Mouse (Mus musculus): ENCODE results near the gene Nme2. TPM values are rescaled to one million over a fixed set of nuclear protein-coding genes. Genes with fewer than 3 reads are reported as not detected.

The Nme2 gene
- polyA plus RNA-seq (2015; fragmentation: Nextera tagmentation; extraction: Ambion mirVana) = 250 and 276 TPM in 2 replicates

- peak within 1 kb of the TSS; percentile 90 for H3K4me2 ChIP-seq (ENCODE audit: low read depth, low read length)
- H3K9ac ChIP-seq (ENCODE audit: low read length) = peak within 1 kb of the TSS; percentile 77
- H3K4me3 ChIP-seq (ENCODE audit: low read length) = peak within 1 kb of the TSS; percentile 70
- peak within 1 kb of the TSS; percentile 90 for H3K27ac ChIP-seq (ENCODE audit: low read length)
- H3K4me1 ChIP-seq (replicated peaks; ENCODE audit: control insufficient read depth, insufficient read depth, low read length) = peaks cover 17% of the 10 kb centered on the region
- no peaks in the 10 kb centered on the region for H3K9me3 ChIP-seq (ENCODE audit: control insufficient read depth, low read length)
- peaks cover 15% of the 10 kb centered on the region for H3K36me3 ChIP-seq (ENCODE audit: control insufficient read depth, insufficient read depth, low read length)
- H3K27me3 ChIP-seq (ENCODE audit: control insufficient read depth, insufficient read depth, low read depth, low read length) = no peaks in the 10 kb centered on the region
- peak; percentile 37 for ATAC-seq (ENCODE audit: low read depth)
- 3% methylated on average over 6 of the region's 6 CpGs for WGBS
Measured at GRCm38 (mm10) chr11:93956159-93956558, at the start of gene Nme2. TSS of gene Nme2 (minus strand) at chr11:93956259.

- H3K4me3 ChIP-seq (ENCODE audit: low read length) = no peak overlapping the region
- H3K4me2 ChIP-seq (ENCODE audit: low read depth, low read length) = no peak overlapping the region
- no peaks in the 10 kb centered on the region for H3K36me3 ChIP-seq (ENCODE audit: control insufficient read depth, insufficient read depth, low read length)
- no peak for ATAC-seq (ENCODE audit: low read depth)
- no peaks in the 10 kb centered on the region for H3K9me3 ChIP-seq (ENCODE audit: control insufficient read depth, low read length)
- no peaks in the 10 kb centered on the region for H3K27me3 ChIP-seq (ENCODE audit: control insufficient read depth, insufficient read depth, low read depth, low read length)
- peaks cover 4% of the 10 kb centered on the region; the same call in 1 of the 2 replicates for H3K4me1 ChIP-seq (replicated peaks; ENCODE audit: control insufficient read depth, insufficient read depth, low read length)
- WGBS = 90% methylated on average over 2 of the region's 2 CpGs
- H3K9ac ChIP-seq (ENCODE audit: low read length) = no peak overlapping the region
- no peak overlapping the region for H3K27ac ChIP-seq (ENCODE audit: low read length)
Measured at GRCm38 (mm10) chr11:94003346-94003745, 47.3 kb upstream of the Nme2 start.

GRCm38 (mm10) chr11:93999276-93999675 lies 43.2 kb upstream of the Nme2 start:
- no peak for ATAC-seq (ENCODE audit: low read depth)
- Histone ChIP-seq H3K27ac (ENCODE audit: low read length) (no peak overlapping the region), H3K4me1 (replicated peaks; ENCODE audit: control insufficient read depth, insufficient read depth, low read length) (peaks cover 21% of the 10 kb centered on the region), H3K9ac (ENCODE audit: low read length) (no peak overlapping the region), H3K4me2 (ENCODE audit: low read depth, low read length) (no peak overlapping the region), H3K27me3 (ENCODE audit: control insufficient read depth, insufficient read depth, low read depth, low read length) (no peaks in the 10 kb centered on the region), H3K4me3 (ENCODE audit: low read length) (no peak overlapping the region), H3K36me3 (ENCODE audit: control insufficient read depth, insufficient read depth, low read length) (no peaks in the 10 kb centered on the region), H3K9me3 (ENCODE audit: control insufficient read depth, low read length) (no peaks in the 10 kb centered on the region)

- no peaks in the 10 kb centered on the region for H3K27me3 ChIP-seq (ENCODE audit: control insufficient read depth, insufficient read depth, low read depth, low read length)
- ATAC-seq (ENCODE audit: low read depth) = no peak
- no peaks in the 10 kb centered on the region for H3K9me3 ChIP-seq (ENCODE audit: control insufficient read depth, low read length)
- WGBS = 22% methylated on average over 13 of the region's 13 CpGs
- no peak overlapping the region for H3K27ac ChIP-seq (ENCODE audit: low read length)
- H3K4me2 ChIP-seq (ENCODE audit: low read depth, low read length) = peak overlapping the region; percentile 74
- H3K36me3 ChIP-seq (ENCODE audit: control insufficient read depth, insufficient read depth, low read length) = no peaks in the 10 kb centered on the region
- peak overlapping the region; percentile 19; the same call in 1 of the 2 replicates for H3K9ac ChIP-seq (ENCODE audit: low read length)
- peaks cover 21% of the 10 kb centered on the region for H3K4me1 ChIP-seq (replicated peaks; ENCODE audit: control insufficient read depth, insufficient read depth, low read length)
- peak overlapping the region; percentile 98 for H3K4me3 ChIP-seq (ENCODE audit: low read length)
Measured at GRCm38 (mm10) chr11:93997141-93997775, 41.2 kb upstream of the Nme2 start.

GRCm38 (mm10) chr11:93996306-93997140 lies 40.5 kb upstream of the Nme2 start:
- peak overlapping the region; percentile 97 for H3K27ac ChIP-seq (ENCODE audit: low read length)
- WGBS = under 1% methylated on average over 58 of the region's 58 CpGs
- peaks cover 21% of the 10 kb centered on the region for H3K4me1 ChIP-seq (replicated peaks; ENCODE audit: control insufficient read depth, insufficient read depth, low read length)
- no peaks in the 10 kb centered on the region for H3K9me3 ChIP-seq (ENCODE audit: control insufficient read depth, low read length)
- H3K36me3 ChIP-seq (ENCODE audit: control insufficient read depth, insufficient read depth, low read length) = no peaks in the 10 kb centered on the region
- no peaks in the 10 kb centered on the region for H3K27me3 ChIP-seq (ENCODE audit: control insufficient read depth, insufficient read depth, low read depth, low read length)
- peak overlapping the region; percentile 74 for H3K4me2 ChIP-seq (ENCODE audit: low read depth, low read length)
- peak; percentile 35 for ATAC-seq (ENCODE audit: low read depth)
- H3K4me3 ChIP-seq (ENCODE audit: low read length) = peak overlapping the region; percentile 98
- peak overlapping the region; percentile 93 for H3K9ac ChIP-seq (ENCODE audit: low read length)

- ATAC-seq (ENCODE audit: low read depth) = peak; percentile 95
- peak within 1 kb of the TSS; percentile 92 for H3K4me2 ChIP-seq (ENCODE audit: low read depth, low read length)
- H3K4me1 ChIP-seq (replicated peaks; ENCODE audit: control insufficient read depth, insufficient read depth, low read length) = peaks cover 21% of the 10 kb centered on the region
- H3K27ac ChIP-seq (ENCODE audit: low read length) = peak within 1 kb of the TSS; percentile 97
- 0% methylated on average over 55 of the region's 70 CpGs for WGBS
- H3K27me3 ChIP-seq (ENCODE audit: control insufficient read depth, insufficient read depth, low read depth, low read length) = no peaks in the 10 kb centered on the region
- no peaks in the 10 kb centered on the region for H3K9me3 ChIP-seq (ENCODE audit: control insufficient read depth, low read length)
- H3K9ac ChIP-seq (ENCODE audit: low read length) = peak within 1 kb of the TSS; percentile 93
- H3K4me3 ChIP-seq (ENCODE audit: low read length) = peak within 1 kb of the TSS; percentile 98
- no peaks in the 10 kb centered on the region for H3K36me3 ChIP-seq (ENCODE audit: control insufficient read depth, insufficient read depth, low read length)
Measured at GRCm38 (mm10) chr11:93995720-93996305, 39.8 kb upstream of the Nme2 start, which contains the start of gene Spag9. TSS of gene Spag9 (plus strand) at chr11:93996091.

GRCm38 (mm10) chr11:93995111-93995719 lies 39.2 kb upstream of the Nme2 start:
- Histone ChIP-seq H3K4me3 (ENCODE audit: low read length) (peak overlapping the region; percentile 98), H3K36me3 (ENCODE audit: control insufficient read depth, insufficient read depth, low read length) (no peaks in the 10 kb centered on the region), H3K9me3 (ENCODE audit: control insufficient read depth, low read length) (no peaks in the 10 kb centered on the region), H3K27me3 (ENCODE audit: control insufficient read depth, insufficient read depth, low read depth, low read length) (no peaks in the 10 kb centered on the region), H3K9ac (ENCODE audit: low read length) (peak overlapping the region; percentile 74), H3K27ac (ENCODE audit: low read length) (peak overlapping the region; percentile 97), H3K4me2 (ENCODE audit: low read depth, low read length) (peak overlapping the region; percentile 92), H3K4me1 (replicated peaks; ENCODE audit: control insufficient read depth, insufficient read depth, low read length) (peaks cover 21% of the 10 kb centered on the region)
- peak; percentile 63 for ATAC-seq (ENCODE audit: low read depth)
- WGBS = 3% methylated on average over 15 of the region's 15 CpGs

GRCm38 (mm10) chr11:93994531-93994930 lies 38.5 kb upstream of the Nme2 start:
- no peaks in the 10 kb centered on the region for H3K36me3 ChIP-seq (ENCODE audit: control insufficient read depth, insufficient read depth, low read length)
- WGBS = 44% methylated on average over 5 of the region's 5 CpGs
- H3K4me3 ChIP-seq (ENCODE audit: low read length) = peak overlapping the region; percentile 98

More at GRCm38 (mm10) chr11:93994531-93994930, 38.5 kb upstream of the Nme2 start:
- peak overlapping the region; percentile 74 for H3K9ac ChIP-seq (ENCODE audit: low read length)
- peak overlapping the region; percentile 97 for H3K27ac ChIP-seq (ENCODE audit: low read length)
- no peaks in the 10 kb centered on the region for H3K27me3 ChIP-seq (ENCODE audit: control insufficient read depth, insufficient read depth, low read depth, low read length)
- peak overlapping the region; percentile 92 for H3K4me2 ChIP-seq (ENCODE audit: low read depth, low read length)
- H3K4me1 ChIP-seq (replicated peaks; ENCODE audit: control insufficient read depth, insufficient read depth, low read length) = peaks cover 21% of the 10 kb centered on the region
- H3K9me3 ChIP-seq (ENCODE audit: control insufficient read depth, low read length) = no peaks in the 10 kb centered on the region
- no peak for ATAC-seq (ENCODE audit: low read depth)

Measured in lung, embryonic 16.5 days (tissue).